ENCODE assay signal across 8 mouse cellular contexts in the genomic region with DNA sequence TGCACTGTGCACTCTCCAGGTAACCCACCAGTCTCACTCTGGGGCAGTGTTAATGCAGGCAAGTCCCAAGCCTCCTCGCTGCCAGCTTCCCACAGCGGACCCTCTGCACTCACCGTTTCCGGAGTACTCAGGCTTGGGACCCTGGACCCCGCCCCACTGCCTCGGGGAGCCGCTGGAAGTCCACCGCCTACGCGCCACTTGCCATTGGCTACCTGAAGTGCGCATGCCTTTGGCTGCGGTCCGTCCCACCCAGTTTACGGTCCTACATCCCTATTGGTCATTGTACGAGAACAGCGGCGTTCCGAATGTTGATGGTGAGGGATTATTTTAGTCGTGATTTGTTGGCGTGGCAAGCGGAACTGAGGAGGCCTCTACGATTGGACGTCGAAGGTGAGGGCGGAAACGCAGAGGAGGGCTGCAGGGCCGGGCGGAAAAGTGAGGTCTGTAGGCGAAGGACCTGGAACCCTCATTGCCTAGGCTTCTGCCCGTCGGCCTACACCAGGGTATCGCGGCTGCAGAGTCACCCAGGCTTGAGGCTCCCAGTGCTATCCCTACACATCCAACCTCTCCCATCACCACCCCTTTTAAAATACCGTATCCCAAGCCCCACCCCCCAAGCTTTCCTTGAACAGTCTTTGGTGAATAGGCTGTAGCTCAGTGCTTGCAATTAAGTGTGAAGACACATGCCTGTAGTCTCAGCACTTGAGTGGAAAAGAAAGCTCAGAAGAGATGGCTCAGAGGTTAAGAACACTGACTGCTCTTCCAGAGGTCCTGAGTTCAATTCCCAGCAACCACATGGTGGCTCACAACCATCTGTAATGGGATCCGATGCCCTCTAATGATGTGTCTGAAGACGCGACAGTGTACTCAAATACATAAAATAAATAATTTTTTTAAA. TPM values are rescaled to one million over a fixed set of nuclear protein-coding genes. Genes with fewer than 3 reads are reported as not detected.
DNase-seq lines count a peak whose midpoint lies in the region; ATAC-seq lines count a peak whose summit lies in the region.

A gene (minus strand): TSS at position 185 of the 898 bp plus-strand sequence.

- H3K27me3 ChIP-seq in heart, embryonic 13.5 days (replicated peaks), result no peaks in the 10 kb centered on the region
- no peaks in the 10 kb centered on the region for H3K27me3 ChIP-seq in liver, embryonic 12.5 days (replicated peaks)
- no peaks in the 10 kb centered on the region for H3K27me3 ChIP-seq in stomach, embryonic 15.5 days (replicated peaks)

- ATAC-seq in heart, embryonic 13.5 days (ENCODE audit: extremely low read depth, insufficient number of reproducible peaks, low FRiP score, low TSS enrichment), result peak; percentile 87
- ATAC-seq in liver, embryonic 12.5 days, result peak; percentile 92
- ATAC-seq in stomach, embryonic 15.5 days (ENCODE audit: insufficient read depth, low FRiP score, low read depth), result peak; percentile 97

- peak within 1 kb of the TSS; percentile 86 for H3K4me3 ChIP-seq in brown adipose tissue, adult 24 weeks (ENCODE audit: insufficient read depth, low read depth, low read length)
- H3K4me3 ChIP-seq in heart, embryonic 13.5 days, result peak within 1 kb of the TSS; percentile 77
- H3K4me3 ChIP-seq in liver, embryonic 12.5 days, result peak within 1 kb of the TSS; percentile 65
- peak within 1 kb of the TSS; percentile 70 for H3K4me3 ChIP-seq in stomach, embryonic 15.5 days (replicated peaks)

- H3K27ac ChIP-seq in brown adipose tissue, adult 24 weeks (replicated peaks; ENCODE audit: low read depth, low read length), result peak within 1 kb of the TSS; percentile 27; the same call in 1 of the 2 replicates
- H3K27ac ChIP-seq in heart, embryonic 13.5 days (replicated peaks), result peak within 1 kb of the TSS; percentile 77
- peak within 1 kb of the TSS; percentile 54; the same call in 1 of the 2 replicates for H3K27ac ChIP-seq in liver, embryonic 12.5 days
- H3K27ac ChIP-seq in stomach, embryonic 15.5 days, result peak within 1 kb of the TSS; percentile 52

- peaks cover 14% of the 10 kb centered on the region for H3K4me1 ChIP-seq in brown adipose tissue, adult 24 weeks (ENCODE audit: control insufficient read depth, insufficient read depth, insufficient read length, low read length)
- peaks cover 29% of the 10 kb centered on the region for H3K4me1 ChIP-seq in heart, embryonic 13.5 days
- H3K4me1 ChIP-seq in liver, embryonic 12.5 days, result peaks cover 38% of the 10 kb centered on the region
- H3K4me1 ChIP-seq in stomach, embryonic 15.5 days, result peaks cover 3% of the 10 kb centered on the region; the same call in 1 of the 2 replicates

- peak within 1 kb of the TSS; percentile 84 for H3K4me2 ChIP-seq in heart, embryonic 13.5 days
- H3K4me2 ChIP-seq in liver, embryonic 12.5 days, result peak within 1 kb of the TSS; percentile 73
- peak within 1 kb of the TSS; percentile 65 for H3K4me2 ChIP-seq in stomach, embryonic 15.5 days

- H3K9me3 ChIP-seq in heart, embryonic 13.5 days, result no peaks in the 10 kb centered on the region
- no peaks in the 10 kb centered on the region for H3K9me3 ChIP-seq in liver, embryonic 12.5 days (replicated peaks)
- no peaks in the 10 kb centered on the region for H3K9me3 ChIP-seq in stomach, embryonic 15.5 days

- H3K36me3 ChIP-seq in heart, embryonic 13.5 days, result peaks cover 19% of the 10 kb centered on the region
- H3K36me3 ChIP-seq in liver, embryonic 12.5 days, result peaks cover 11% of the 10 kb centered on the region
- H3K36me3 ChIP-seq in stomach, embryonic 15.5 days, result 0 out of 2 replicates have a peak, but pooled peaks cover 9% of the 10 kb centered on the region

- H3K9ac ChIP-seq in heart, embryonic 13.5 days, result peak within 1 kb of the TSS; percentile 86
- H3K9ac ChIP-seq in liver, embryonic 12.5 days, result peak within 1 kb of the TSS; percentile 54
- H3K9ac ChIP-seq in stomach, embryonic 15.5 days, result peak within 1 kb of the TSS; percentile 63; the same call in 1 of the 2 replicates

- peak; percentile 94 for DNase-seq in CD4-positive, CD25-positive, alpha-beta regulatory T cell, adult 2 months (ENCODE audit: low read depth, low spot score)
- peak; percentile 95 for DNase-seq in fat pad, adult 2 months (ENCODE audit: extremely low read depth, low read depth, low spot score)
- peak; percentile 94 for DNase-seq in kidney, postnatal 10 days
- DNase-seq in natural killer cell, adult 2 months (ENCODE audit: low spot score in 2 of 2), result peak; percentile 93 to 94

- WGBS in heart, embryonic 13.5 days, result 7% methylated on average over 37 of the region's 37 CpGs
- 6% methylated on average over 35 of the region's 37 CpGs for WGBS in liver, embryonic 12.5 days (ENCODE audit: insufficient replicate concordance)
- 5% methylated on average over 37 of the region's 37 CpGs for WGBS in stomach, embryonic 15.5 days

RNA-seq across cellular contexts. Expression of the gene that starts here (rescaled TPM):
- 3.8 and 4.1 TPM in 2 replicates for polyA plus RNA-seq in brown adipose tissue, adult 24 weeks (2012; ENCODE audit: insufficient read depth, insufficient read length, missing spikeins)
- polyA plus RNA-seq in heart, embryonic 13.5 days (2015; fragmentation: Nextera tagmentation; extraction: Ambion mirVana), result 13.7 and 14.0 TPM in 2 replicates
- polyA plus RNA-seq in liver, embryonic 12.5 days (2016; fragmentation: Nextera tagmentation; extraction: Ambion mirVana), result 8.5 and 10.4 TPM in 2 replicates
- polyA plus RNA-seq in stomach, embryonic 15.5 days (2015; fragmentation: Nextera tagmentation; extraction: Ambion mirVana), result 13.6 and 15.8 TPM in 2 replicates

Comparison
In these comparisons a context has a peak if more than half of its experiments do, and no peak if none do; other contexts are left out.
1. Peak in every context shown above with its lines: DNase-seq, ATAC-seq, H3K4me3 ChIP-seq and H3K27ac ChIP-seq.
2. H3K27ac ChIP-seq: peak in every context shown above with its lines; median percentile 77 in heart, embryonic 13.5 days; 54 in liver, embryonic 12.5 days; 52 in stomach, embryonic 15.5 days; 27 in brown adipose tissue, adult 24 weeks.